Mouse (Mus musculus) lung, postnatal 0 days (tissue): Measurements from ENCODE around the gene Nelfb. TPM values are rescaled to one million over a fixed set of nuclear protein-coding genes. Genes with fewer than 3 reads are reported as not detected.
"Not testable (repeated sequence)": the region's sequence is repeated elsewhere in the genome, so short reads cannot be mapped to it uniquely, and the experiment has no call there.

ENCODE experiments used
- ATAC-seq: fragments of 200-750 bp; cut with Nextera tagmentation; 2 replicates; pipeline ENCODE4 v1.8.0; 2017; ENCODE audit warnings: moderate library complexity
- DNase-seq: peaks from one replicate; pipeline ENCODE4 v3.0.0-alpha.2; 2016; ENCODE audit warnings: low spot score
- H3K27ac ChIP-seq: fragments of 300-500 bp; sonication (generic); 2 replicates; pipeline ENCODE4 v1.5.1; 2014; ENCODE audit warnings: antibody characterized with exemption, mild to moderate bottlenecking, low read length, mixed read lengths
- H3K27me3 ChIP-seq: fragments of 300-500 bp; sonication (generic); replicated peaks from 2 replicates; pipeline ENCODE4 v1.6.1; 2014; ENCODE audit warnings: low read length, mixed read lengths; ENCODE audit not compliant: insufficient read depth
- H3K36me3 ChIP-seq: fragments of 300-500 bp; sonication (generic); 2 replicates; pipeline ENCODE4 v1.6.1; 2014; ENCODE audit warnings: low read length, mixed read lengths; ENCODE audit not compliant: insufficient read depth
- H3K4me1 ChIP-seq: fragments of 300-500 bp; sonication (generic); 2 replicates; pipeline ENCODE4 v1.6.1; 2014; ENCODE audit warnings: antibody characterized with exemption, low read depth, low read length, mixed read lengths; ENCODE audit not compliant: insufficient read depth
- H3K4me2 ChIP-seq: fragments of 300-500 bp; sonication (generic); replicated peaks from 2 replicates; pipeline ENCODE4 v1.6.1; 2014; ENCODE audit warnings: low read depth, mild to moderate bottlenecking, low read length, moderate library complexity, mixed read lengths
- H3K4me3 ChIP-seq: fragments of 300-500 bp; sonication (generic); 2 replicates; pipeline ENCODE4 v1.5.1; 2014; ENCODE audit warnings: low read depth, low read length
- H3K9ac ChIP-seq: fragments of 300-500 bp; sonication (generic); replicated peaks from 2 replicates; pipeline ENCODE4 v1.6.1; 2014; ENCODE audit warnings: low read depth, mild to moderate bottlenecking
- H3K9me3 ChIP-seq: fragments of 300-500 bp; sonication (generic); 2 replicates; pipeline ENCODE4 v1.6.1; 2016; ENCODE audit warnings: low read length, mixed read lengths
- CTCF ChIP-seq: IDR thresholded peaks from 2 replicates; pipeline ENCODE4 v1.5.1; 2016; ENCODE audit warnings: antibody characterized with exemption, mild to moderate bottlenecking
- EP300 ChIP-seq: IDR thresholded peaks from 2 replicates; pipeline ENCODE4 v1.6.1; 2016; ENCODE audit warnings: antibody characterized with exemption, mild to moderate bottlenecking, control low read depth
- WGBS: fragments of 180-500 bp; shearing (Covaris S2); extraction: QIAGEN DNeasy Blood & Tissue Kit; methylation state at CpG from one replicate; pipeline ENCODE4 v1.1.7; 2014; 5-methylcytosine and 5-hydroxymethylcytosine counted together
- polyA plus RNA-seq: library from polyadenylated mRNA; unstranded; fragments of >200 nt; fragmentation: Nextera tagmentation; extraction: Ambion mirVana; gene quantifications from 2 replicates; pipeline ENCODE4 v1.2.1, GENCODE M21; 2015

The Nelfb gene
- 74.0 and 80.1 TPM in 2 replicates for polyA plus RNA-seq

- Histone ChIP-seq H3K27me3 (no peaks in the 10 kb centered on the region), H3K9ac (peak within 1 kb of the TSS; percentile 89), H3K36me3 (no peaks in the 10 kb centered on the region), H3K4me3 (peak within 1 kb of the TSS; percentile 92), H3K4me2 (peak within 1 kb of the TSS; percentile 86), H3K9me3 (no peaks in the 10 kb centered on the region), H3K4me1 (peaks cover 6% of the 10 kb centered on the region; the same call in 1 of the 2 replicates), H3K27ac (peak within 1 kb of the TSS; percentile 88)
- peak; percentile 97 for ATAC-seq
- TF ChIP-seq EP300 = no peak
- TF ChIP-seq CTCF = no peak; the same call in 1 of the 2 replicates
- WGBS = under 1% methylated on average over 43 of the region's 44 CpGs
- peak; percentile 96 for DNase-seq
Observed at GRCm38 (mm10) chr2:25211121-25211670, at the start of gene Nelfb. TSS of gene Nelfb (minus strand) at chr2:25211489.

DNA sequence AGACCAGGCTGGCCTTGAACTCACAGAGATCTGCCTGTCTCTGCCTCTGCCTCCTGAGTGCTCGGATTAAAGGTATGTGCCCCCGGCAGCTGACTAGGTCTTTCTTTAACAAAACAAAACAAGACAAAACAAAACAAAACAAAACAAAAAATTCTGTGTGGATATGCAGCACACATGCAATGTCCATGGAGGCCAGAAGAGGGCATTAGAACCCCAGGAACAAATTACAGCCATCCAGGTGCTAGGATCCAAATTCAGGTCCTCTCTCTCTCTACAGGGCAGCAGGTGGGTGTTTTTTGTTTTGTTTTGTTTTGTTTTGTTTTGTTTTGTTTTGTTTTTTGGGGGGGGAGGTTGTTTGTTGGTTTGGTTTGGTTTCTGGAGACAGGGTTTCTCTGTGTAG, 47.6 kb upstream of the Nelfb start:
- H3K36me3 ChIP-seq = no peaks in the 10 kb centered on the region; the same call in 1 of the 2 replicates
- DNase-seq (no peak), ATAC-seq (no peak)
- no peaks in the 10 kb centered on the region for H3K27me3 ChIP-seq
- H3K4me2 ChIP-seq = no peak overlapping the region
- no peak overlapping the region for H3K27ac ChIP-seq
- no peaks in the 10 kb centered on the region for H3K9me3 ChIP-seq
- TF ChIP-seq EP300 (no peak), CTCF (peak; percentile 65)
- 68% methylated on average over 2 of the region's 2 CpGs for WGBS
- H3K4me3 ChIP-seq = no peak overlapping the region
- H3K9ac ChIP-seq = no peak overlapping the region
- H3K4me1 ChIP-seq = peaks cover 11% of the 10 kb centered on the region

DNA sequence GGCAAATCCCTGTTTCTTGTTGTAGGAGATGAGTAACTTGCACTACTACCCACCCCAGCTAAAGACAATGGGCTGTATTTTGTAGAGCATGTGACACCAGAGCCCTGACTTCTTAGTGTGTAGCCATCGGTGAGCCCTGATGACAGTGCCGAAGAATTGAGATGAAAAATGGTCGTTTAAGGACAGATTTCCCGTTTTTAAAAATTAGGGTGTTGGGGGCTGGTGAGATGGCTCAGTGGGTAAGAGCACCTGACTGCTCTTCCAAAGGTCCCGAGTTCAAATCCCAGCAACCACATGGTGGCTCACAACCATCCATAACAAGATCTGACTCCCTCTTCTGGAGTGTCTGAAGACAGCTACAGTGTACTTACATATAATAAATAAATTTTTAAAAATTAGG, 46.0 kb upstream of the Nelfb start:
- H3K36me3 ChIP-seq, H3K4me2 ChIP-seq, H3K4me3 ChIP-seq, H3K27me3 ChIP-seq, H3K9me3 ChIP-seq, H3K9ac ChIP-seq, H3K27ac ChIP-seq, DNase-seq, ATAC-seq: not testable (repeated sequence)
- H3K4me1 ChIP-seq = peaks cover 11% of the 10 kb centered on the region
- 81% methylated on average over 5 of the region's 5 CpGs for WGBS

- not testable (repeated sequence) for H3K9me3 ChIP-seq, H3K9ac ChIP-seq, H3K27me3 ChIP-seq, H3K36me3 ChIP-seq, ATAC-seq, H3K27ac ChIP-seq
- peak; percentile 56 for DNase-seq
- 46% methylated on average over 10 of the region's 12 CpGs for whole genome bisulfite sequencing
- Histone ChIP-seq H3K4me1 (peaks cover 11% of the 10 kb centered on the region), H3K4me2 (peak overlapping the region; percentile 84), H3K4me3 (peak overlapping the region; percentile 98)
- peak; percentile 61 for TF ChIP-seq CTCF
Observed at GRCm38 (mm10) chr2:25256443-25257109, 45.3 kb upstream of the Nelfb start.

GRCm38 (mm10) chr2:25255284-25255779, 44.0 kb upstream of the Nelfb start, which contains the start of gene Tmem203:
TSS of gene Tmem203 (plus strand) at chr2:25255439.
- H3K4me3 ChIP-seq = peak within 1 kb of the TSS; percentile 98
- H3K9me3 ChIP-seq = no peaks in the 10 kb centered on the region
- H3K4me1 ChIP-seq = peaks cover 11% of the 10 kb centered on the region
- H3K27ac ChIP-seq = peak within 1 kb of the TSS; percentile 84
- H3K36me3 ChIP-seq = peaks cover 4% of the 10 kb centered on the region
- TF ChIP-seq CTCF (no peak), EP300 (peak; percentile 62)
- peak within 1 kb of the TSS; percentile 90 for H3K9ac ChIP-seq
- DNase-seq = peak; percentile 95
- H3K27me3 ChIP-seq = no peaks in the 10 kb centered on the region
- peak; percentile 95 for ATAC-seq
- WGBS = under 1% methylated on average over 39 of the region's 39 CpGs
- H3K4me2 ChIP-seq = peak within 1 kb of the TSS; percentile 84

DNA sequence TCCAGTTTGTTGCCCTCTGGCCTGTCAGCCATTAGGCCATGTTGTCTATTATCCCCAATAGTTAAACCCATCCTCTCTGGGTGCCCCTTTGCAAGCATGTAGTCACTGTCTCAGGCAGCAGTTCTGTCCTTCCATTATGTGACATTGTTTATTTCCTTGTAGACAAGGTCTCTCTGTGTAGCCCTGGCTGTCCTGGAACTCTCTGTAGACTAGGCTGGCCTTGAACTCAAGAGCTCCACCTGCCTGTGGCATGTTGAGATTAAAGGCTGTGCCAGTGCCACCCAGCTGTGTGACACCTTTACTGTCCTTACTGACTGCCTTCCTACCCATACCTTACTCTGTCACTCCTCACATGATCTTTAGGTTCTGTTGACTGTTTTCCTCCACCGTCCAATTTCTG, 41.0 kb upstream of the Nelfb start:
- 72% methylated on average over 1 of the region's 1 CpGs for WGBS
- Histone ChIP-seq H3K4me2 (no peak overlapping the region), H3K9me3 (no peaks in the 10 kb centered on the region), H3K27ac (no peak overlapping the region), H3K4me3 (no peak overlapping the region), H3K4me1 (peaks cover 11% of the 10 kb centered on the region), H3K36me3 (peaks cover 22% of the 10 kb centered on the region), H3K9ac (no peak overlapping the region), H3K27me3 (no peaks in the 10 kb centered on the region)
- TF ChIP-seq EP300 (no peak), CTCF (peak; percentile 58)
- no peak for ATAC-seq
- no peak for DNase-seq
